Mouse (Mus musculus) heart, embryonic 12.5 days (tissue): ENCODE data around the gene Tbc1d5. TPM values are rescaled to one million over a fixed set of nuclear protein-coding genes. Genes with fewer than 3 reads are reported as not detected.
"Not testable (repeated sequence)": the region's sequence is repeated elsewhere in the genome, so short reads cannot be mapped to it uniquely, and the experiment has no call there.

Experiments
- ATAC-seq: fragments of 200-750 bp; cut with Nextera tagmentation; 2 replicates; pipeline ENCODE4 v1.8.0; 2017; ENCODE audit warnings: moderate TSS enrichment, moderate library complexity; ENCODE audit not compliant: insufficient number of reproducible peaks, low FRiP score
- H3K27ac ChIP-seq: fragments of 300-500 bp; sonication (generic); 2 replicates; pipeline ENCODE4 v1.5.1; 2016; ENCODE audit warnings: mild to moderate bottlenecking, moderate library complexity; ENCODE audit not compliant: poor library complexity, severe bottlenecking
- H3K27me3 ChIP-seq: fragments of 300-500 bp; sonication (generic); replicated peaks from 2 replicates; pipeline ENCODE4 v1.6.1; 2016; ENCODE audit warnings: mild to moderate bottlenecking, moderate library complexity
- H3K36me3 ChIP-seq: fragments of 300-500 bp; sonication (generic); 2 replicates; pipeline ENCODE4 v1.6.1; 2016; ENCODE audit warnings: mild to moderate bottlenecking, moderate library complexity
- H3K4me1 ChIP-seq: fragments of 300-500 bp; sonication (generic); replicated peaks from 2 replicates; pipeline ENCODE4 v1.6.1; 2016; ENCODE audit warnings: mild to moderate bottlenecking
- H3K4me2 ChIP-seq: fragments of 300-500 bp; sonication (generic); 2 replicates; pipeline ENCODE4 v1.6.1; 2016; ENCODE audit warnings: mild to moderate bottlenecking, moderate library complexity
- H3K4me3 ChIP-seq: fragments of 300-500 bp; sonication (generic); 2 replicates; pipeline ENCODE4 v1.5.1; 2016; ENCODE audit warnings: mild to moderate bottlenecking
- H3K9ac ChIP-seq: fragments of 300-500 bp; sonication (generic); 2 replicates; pipeline ENCODE4 v1.6.1; 2016; ENCODE audit warnings: mild to moderate bottlenecking, moderate library complexity
- H3K9me3 ChIP-seq: fragments of 300-500 bp; sonication (generic); replicated peaks from 2 replicates; pipeline ENCODE4 v1.6.1; 2016; ENCODE audit warnings: mild to moderate bottlenecking, moderate library complexity
- WGBS: fragments of 180-500 bp; shearing (Covaris S2); methylation state at CpG from one replicate; pipeline ENCODE4 v1.1.7; 2016; 5-methylcytosine and 5-hydroxymethylcytosine counted together
- polyA plus RNA-seq: library from polyadenylated mRNA; unstranded; fragments of >200 nt; fragmentation: Nextera tagmentation; extraction: Ambion mirVana; gene quantifications from 2 replicates; pipeline ENCODE4 v1.2.1, GENCODE M21; 2016

Gene Tbc1d5
- polyA plus RNA-seq, 1 experiment from 2014 or later: 10.8 TPM

DNA sequence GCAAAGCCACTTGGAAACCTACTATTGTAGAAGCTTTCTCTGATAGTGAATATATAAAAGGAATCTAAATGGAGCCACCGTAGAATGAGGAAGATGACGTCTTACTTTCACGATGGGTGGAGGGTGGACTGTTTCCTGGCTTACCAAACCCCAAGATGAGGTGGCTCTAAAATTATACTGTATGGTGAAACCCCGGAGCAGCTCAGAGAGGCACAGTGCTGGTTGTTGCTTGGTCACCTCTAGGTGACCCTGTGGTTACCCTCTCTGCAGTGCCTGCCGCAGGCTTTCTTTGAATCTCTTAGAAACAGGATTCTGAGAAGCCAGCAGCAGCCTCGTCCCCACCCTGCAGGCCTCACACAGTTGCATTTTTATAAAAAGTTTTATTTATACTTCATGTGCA, 449.6 kb downstream of the Tbc1d5 start:
- Histone ChIP-seq H3K4me3 (no peak overlapping the region), H3K4me1 (peaks cover 25% of the 10 kb centered on the region), H3K9me3 (no peaks in the 10 kb centered on the region), H3K9ac (no peak overlapping the region), H3K4me2 (no peak overlapping the region), H3K27me3 (no peaks in the 10 kb centered on the region), H3K36me3 (no peaks in the 10 kb centered on the region), H3K27ac (no peak overlapping the region)
- no peak for ATAC-seq
- 75% methylated on average over 6 of the region's 6 CpGs for WGBS

DNA sequence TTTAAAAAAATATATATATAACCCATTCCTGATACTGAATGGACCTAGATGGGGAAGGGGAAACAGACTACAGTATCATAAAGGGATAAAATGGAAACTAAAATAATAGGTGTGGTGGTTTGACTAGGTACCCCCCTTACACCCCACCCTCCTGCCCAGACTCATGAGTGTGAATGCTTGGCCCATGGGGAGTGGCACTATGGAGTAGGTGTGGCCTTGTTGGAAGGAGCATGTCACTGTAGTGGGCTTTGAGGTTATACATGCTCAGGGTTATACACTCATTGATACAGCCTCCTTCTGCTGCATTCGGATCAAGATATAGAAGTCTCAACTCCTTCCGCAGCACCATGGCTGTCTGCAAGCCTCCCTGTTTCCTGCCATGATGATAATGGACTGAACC, 450.1 kb downstream of the Tbc1d5 start:
- H3K36me3 ChIP-seq: no peaks in the 10 kb centered on the region
- H3K27me3 ChIP-seq: no peaks in the 10 kb centered on the region
- H3K4me2 ChIP-seq: no peak overlapping the region
- H3K9me3 ChIP-seq: no peaks in the 10 kb centered on the region
- ATAC-seq: no peak
- no peak overlapping the region for H3K27ac ChIP-seq
- no peak overlapping the region for H3K9ac ChIP-seq
- 69% methylated on average over 2 of the region's 2 CpGs for WGBS
- peaks cover 25% of the 10 kb centered on the region for H3K4me1 ChIP-seq
- no peak overlapping the region for H3K4me3 ChIP-seq

DNA sequence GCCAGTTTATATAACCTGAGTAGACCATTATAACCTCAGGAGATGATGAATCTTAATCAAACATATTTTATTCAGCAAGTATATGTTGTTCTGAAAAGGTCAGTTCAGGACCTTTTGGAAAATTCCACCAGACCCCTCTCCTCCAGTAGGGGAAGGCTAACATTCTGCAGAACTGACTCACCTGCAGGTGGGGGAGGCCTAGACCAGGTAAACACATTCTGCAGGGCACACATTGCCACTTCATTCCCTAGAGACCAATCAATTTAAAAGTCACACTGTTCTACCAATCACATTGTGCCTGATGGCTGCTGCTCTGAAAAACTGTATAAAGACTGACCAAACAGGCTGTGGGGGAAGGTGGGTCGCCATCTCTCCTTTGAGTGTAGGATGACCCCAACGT, 452.9 kb downstream of the Tbc1d5 start:
- Histone ChIP-seq H3K4me3 (no peak overlapping the region), H3K36me3 (no peaks in the 10 kb centered on the region), H3K4me2 (no peak overlapping the region), H3K27ac (no peak overlapping the region), H3K9me3 (no peaks in the 10 kb centered on the region), H3K4me1 (peaks cover 25% of the 10 kb centered on the region), H3K9ac (no peak overlapping the region), H3K27me3 (no peaks in the 10 kb centered on the region)
- WGBS: 78% methylated on average over 2 of the region's 2 CpGs
- no peak for ATAC-seq

DNA sequence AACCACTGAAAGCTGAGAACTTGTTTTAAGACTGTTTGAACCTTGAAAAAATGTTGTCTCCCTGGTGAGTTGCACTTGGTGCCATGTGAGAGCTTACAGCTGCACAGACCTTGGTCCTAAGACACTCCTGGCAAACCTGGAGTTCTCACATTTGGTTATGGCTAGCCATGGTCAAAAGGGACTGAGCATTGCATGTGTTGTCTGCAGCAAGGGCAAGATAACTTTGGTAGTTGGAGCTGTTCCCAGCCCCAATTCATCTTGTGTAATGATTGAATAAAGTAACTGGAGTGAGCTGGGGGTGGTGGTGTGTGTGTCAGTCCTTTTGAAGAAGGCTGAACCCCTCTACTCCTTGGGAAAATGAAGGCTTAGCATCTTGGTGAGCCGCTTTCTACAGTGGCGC, 454.8 kb downstream of the Tbc1d5 start:
- peaks cover 14% of the 10 kb centered on the region for H3K4me1 ChIP-seq
- ATAC-seq: no peak

DNA sequence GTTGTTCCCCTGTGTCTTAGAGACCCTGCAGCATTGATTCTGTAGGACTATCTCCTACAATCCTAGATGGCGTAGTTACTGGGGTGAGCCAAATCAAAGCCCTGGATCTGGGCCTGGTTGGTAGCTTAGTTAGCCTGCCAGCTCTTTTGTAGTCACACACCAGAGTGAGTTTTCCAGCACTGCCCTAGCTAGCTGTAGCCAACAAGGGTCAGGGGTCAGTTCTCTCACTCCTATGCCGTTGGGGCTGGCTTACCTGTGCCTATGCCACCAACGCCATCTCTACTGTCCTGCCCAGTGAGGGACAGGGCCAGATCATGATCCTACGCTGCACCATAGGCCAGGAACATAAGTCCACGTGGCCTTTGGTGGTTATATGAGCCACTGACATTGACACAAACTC, 461.6 kb downstream of the Tbc1d5 start:
- Histone ChIP-seq H3K27ac (no peak overlapping the region), H3K4me2 (no peak overlapping the region), H3K4me1 (no peaks in the 10 kb centered on the region), H3K9me3 (no peaks in the 10 kb centered on the region; the same call in 1 of the 2 replicates), H3K9ac (no peak overlapping the region), H3K36me3 (no peaks in the 10 kb centered on the region), H3K4me3 (no peak overlapping the region), H3K27me3 (no peaks in the 10 kb centered on the region)
- 80% methylated on average over 5 of the region's 5 CpGs for WGBS
- no peak for ATAC-seq

More for the DNA sequence above, 454.8 kb downstream of the Tbc1d5 start:
- H3K9ac ChIP-seq: no peak overlapping the region
- H3K27ac ChIP-seq: no peak overlapping the region
- H3K4me3 ChIP-seq: no peak overlapping the region
- H3K9me3 ChIP-seq: no peaks in the 10 kb centered on the region
- no peak overlapping the region for H3K4me2 ChIP-seq
- no peaks in the 10 kb centered on the region for H3K27me3 ChIP-seq
- no peaks in the 10 kb centered on the region for H3K36me3 ChIP-seq
- WGBS: 74% methylated on average over 2 of the region's 2 CpGs

DNA sequence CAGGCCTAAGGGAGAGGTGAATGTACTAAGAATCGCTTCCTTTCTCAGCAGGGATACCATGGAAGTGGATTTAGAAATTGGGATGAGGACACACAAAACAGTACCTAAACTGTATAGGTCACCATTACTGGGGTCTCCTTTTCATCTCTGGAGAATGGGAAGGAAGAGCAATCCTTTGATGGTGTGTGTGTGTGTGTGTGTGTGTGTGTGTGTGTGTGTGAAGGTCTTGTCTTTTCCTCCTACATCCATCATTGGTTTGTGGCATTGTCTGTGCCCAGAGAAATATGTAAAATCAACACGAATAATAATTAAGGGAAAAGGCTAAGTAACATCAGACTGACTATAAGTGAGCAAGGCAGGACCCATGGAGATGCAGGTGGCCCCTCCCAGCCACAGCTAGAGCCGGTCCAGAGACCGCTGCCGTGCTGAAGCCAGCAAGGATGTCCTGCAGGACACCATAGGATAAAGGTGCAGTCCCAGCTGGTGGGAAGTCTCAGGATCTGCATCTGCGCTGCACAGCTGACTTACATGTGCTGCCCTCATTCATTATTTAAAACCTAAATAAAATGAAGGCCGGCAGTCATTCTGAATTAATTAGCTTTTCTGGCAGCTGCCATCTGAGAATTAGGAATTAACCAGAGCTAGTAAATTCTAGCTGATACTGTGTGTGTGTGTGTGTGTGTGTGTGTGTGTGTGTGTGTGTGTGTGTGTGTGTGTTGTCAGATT, 468.5 kb downstream of the Tbc1d5 start:
- H3K9ac ChIP-seq: no peak overlapping the region
- no peak overlapping the region for H3K4me2 ChIP-seq
- 83% methylated on average over 7 of the region's 7 CpGs for WGBS
- no peak overlapping the region for H3K4me3 ChIP-seq
- H3K27ac ChIP-seq: no peak overlapping the region
- no peak for ATAC-seq
- no peaks in the 10 kb centered on the region for H3K27me3 ChIP-seq
- no peaks in the 10 kb centered on the region for H3K36me3 ChIP-seq
- H3K4me1 ChIP-seq: no peaks in the 10 kb centered on the region
- H3K9me3 ChIP-seq: peaks cover 6% of the 10 kb centered on the region; the same call in 1 of the 2 replicates

DNA sequence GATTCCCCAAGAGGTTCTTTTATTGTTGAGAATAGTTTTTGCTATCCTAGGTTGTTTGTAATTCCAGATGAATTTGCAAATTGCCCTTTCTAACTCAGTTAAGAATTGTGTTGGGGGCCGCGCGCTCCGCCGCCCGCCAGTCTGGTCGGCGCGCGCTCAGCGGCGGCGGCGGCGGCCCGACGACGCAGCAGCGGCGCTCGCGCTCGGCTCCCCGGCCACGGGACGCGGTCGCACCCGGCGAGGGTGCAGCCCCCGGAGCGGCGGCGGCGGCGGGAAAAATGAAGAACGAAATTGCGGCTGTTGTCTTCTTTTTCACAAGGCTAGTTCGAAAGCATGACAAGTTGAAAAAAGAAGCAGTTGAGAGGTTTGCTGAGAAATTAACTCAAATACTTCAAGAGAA, 480.7 kb downstream of the Tbc1d5 start:
- ATAC-seq: not testable (repeated sequence)

DNA sequence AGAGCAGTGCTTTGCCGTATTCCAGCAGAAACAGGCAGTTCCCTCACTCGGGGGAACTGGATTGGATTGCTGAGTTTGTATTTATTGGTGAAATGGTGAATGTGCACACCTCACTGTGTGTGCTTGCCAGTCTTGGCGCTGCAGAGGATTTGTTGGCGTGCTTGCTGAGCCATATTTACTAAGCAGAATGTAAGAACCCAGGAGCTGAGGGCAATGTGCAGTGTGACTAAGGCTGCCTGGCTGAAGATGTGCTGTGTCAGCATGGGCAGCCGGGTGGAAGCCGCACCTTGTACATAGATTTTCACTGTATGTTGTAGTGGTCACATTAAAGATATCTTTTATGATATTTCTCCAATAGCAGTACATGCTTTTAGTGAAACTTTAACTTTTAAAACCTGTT, 491.0 kb downstream of the Tbc1d5 start:
- H3K27me3 ChIP-seq: no peaks in the 10 kb centered on the region
- H3K4me1 ChIP-seq: peaks cover 15% of the 10 kb centered on the region
- H3K9ac ChIP-seq: no peak overlapping the region
- H3K4me3 ChIP-seq: no peak overlapping the region
- no peak for ATAC-seq
- no peak overlapping the region for H3K27ac ChIP-seq
- H3K36me3 ChIP-seq: peaks cover 15% of the 10 kb centered on the region; the same call in 1 of the 2 replicates
- WGBS: 85% methylated on average over 6 of the region's 6 CpGs
- no peak overlapping the region for H3K4me2 ChIP-seq
- H3K9me3 ChIP-seq: no peaks in the 10 kb centered on the region

More for the DNA sequence above, 480.7 kb downstream of the Tbc1d5 start:
- H3K36me3 ChIP-seq, H3K27ac ChIP-seq, H3K27me3 ChIP-seq, H3K4me1 ChIP-seq, H3K9me3 ChIP-seq, H3K9ac ChIP-seq: not testable (repeated sequence)
- Histone ChIP-seq H3K4me3 (peak overlapping the region; percentile 23), H3K4me2 (peak overlapping the region; percentile 59)
- WGBS: 11% methylated on average over 39 of the region's 39 CpGs

DNA sequence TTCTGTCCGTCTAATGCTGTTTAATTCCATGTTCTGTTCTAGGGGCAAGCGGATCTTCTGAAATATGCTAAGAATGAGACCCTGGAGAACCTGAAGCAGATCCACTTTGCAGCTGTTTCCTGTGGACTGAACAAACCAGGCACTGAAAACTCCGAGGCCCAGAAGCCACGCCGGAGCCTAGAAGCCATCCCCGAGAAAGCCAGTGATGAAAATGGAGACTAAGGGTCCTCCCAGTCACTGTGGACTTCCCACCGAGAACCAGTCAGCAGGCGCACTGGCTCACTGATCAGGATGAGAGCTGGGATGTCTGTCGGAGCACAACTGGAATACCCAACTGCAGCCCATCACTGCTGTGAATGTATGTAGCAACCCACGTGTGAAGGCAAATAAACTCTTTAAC, 491.5 kb downstream of the Tbc1d5 start:
- H3K9ac ChIP-seq: no peak overlapping the region
- no peak overlapping the region for H3K27ac ChIP-seq
- peaks cover 18% of the 10 kb centered on the region for H3K4me1 ChIP-seq
- no peaks in the 10 kb centered on the region for H3K9me3 ChIP-seq
- H3K36me3 ChIP-seq: peaks cover 15% of the 10 kb centered on the region; the same call in 1 of the 2 replicates
- H3K27me3 ChIP-seq: no peaks in the 10 kb centered on the region
- H3K4me2 ChIP-seq: no peak overlapping the region
- 79% methylated on average over 10 of the region's 10 CpGs for WGBS
- ATAC-seq: no peak
- H3K4me3 ChIP-seq: no peak overlapping the region

DNA sequence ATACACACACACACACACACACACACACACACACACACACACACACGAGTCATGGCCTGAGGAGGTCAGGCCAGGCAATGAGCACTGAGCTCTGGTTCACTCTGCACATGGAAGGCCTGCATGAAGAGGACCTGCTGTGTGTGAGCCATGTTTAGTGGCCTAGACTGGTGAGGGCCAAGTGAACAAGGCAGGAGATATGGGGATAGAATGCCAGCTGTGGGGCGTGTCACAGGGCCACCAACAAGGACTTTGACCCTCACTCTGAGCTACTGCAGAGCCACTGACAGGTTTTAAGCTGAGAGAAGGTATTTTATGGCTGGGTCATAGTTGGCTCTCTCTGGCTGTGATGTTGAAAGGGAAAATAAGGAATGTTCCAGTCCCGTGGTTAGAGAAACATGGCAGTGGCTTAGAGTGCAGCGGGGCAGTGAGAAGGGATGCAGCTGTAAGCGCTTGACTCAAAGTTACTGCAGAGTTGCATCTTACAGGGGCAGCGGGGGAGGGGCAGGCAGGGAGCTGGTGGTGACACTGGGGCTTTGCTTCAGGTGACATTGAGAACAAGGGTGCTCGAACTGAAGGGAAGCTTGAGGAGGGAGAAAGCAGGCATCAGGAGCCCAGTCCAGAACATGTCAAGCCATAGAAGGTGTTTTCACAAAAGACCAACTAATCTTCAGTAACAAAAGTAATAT, 494.0 kb downstream of the Tbc1d5 start:
- no peak overlapping the region for H3K4me2 ChIP-seq
- H3K9ac ChIP-seq: no peak overlapping the region
- H3K4me1 ChIP-seq: peaks cover 22% of the 10 kb centered on the region
- H3K4me3 ChIP-seq: no peak overlapping the region
- no peak overlapping the region for H3K27ac ChIP-seq
- no peaks in the 10 kb centered on the region for H3K27me3 ChIP-seq
- H3K36me3 ChIP-seq: peaks cover 15% of the 10 kb centered on the region; the same call in 1 of the 2 replicates
- 62% methylated on average over 7 of the region's 7 CpGs for WGBS
- H3K9me3 ChIP-seq: no peaks in the 10 kb centered on the region
- no peak for ATAC-seq
